Mouse (Mus musculus): ENCODE results near the gene Anxa6.

DNA sequence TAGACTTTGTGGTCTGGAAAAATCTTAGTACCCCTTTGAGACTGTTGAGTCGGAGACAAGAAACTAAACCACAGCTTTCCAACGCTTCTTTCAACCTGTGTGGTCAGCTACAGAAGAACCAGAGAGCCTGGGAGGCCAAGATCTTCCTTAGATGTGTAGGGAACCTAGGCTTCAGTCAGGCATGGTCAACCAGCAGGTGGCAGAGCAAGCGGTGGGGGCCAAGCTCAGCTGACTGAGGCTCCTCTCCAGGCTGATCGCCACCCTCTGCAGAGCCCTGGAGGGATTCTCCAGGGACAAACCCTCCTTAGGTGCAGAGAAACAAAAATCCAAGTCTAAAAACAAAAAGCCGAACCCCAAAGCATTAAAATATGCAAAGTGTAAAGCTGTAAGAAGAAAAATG, 13.4 kb upstream of the Anxa6 start:
- TF ChIP-seq POLR2A (IDR thresholded peaks at IDR 0.05; ENCODE audit: low read depth, low read length), result no peak
- peak; percentile 69 for TF ChIP-seq CTCF (IDR thresholded peaks at IDR 0.05; ENCODE audit: extremely low read depth, insufficient read length, insufficient replicate concordance, low read depth, low read length)

All from small intestine, adult 2 months (tissue).